Mouse (Mus musculus): ENCODE results near the gene Gba. TPM values are rescaled to one million over a fixed set of nuclear protein-coding genes. Genes with fewer than 3 reads are reported as not detected.

Gene Gba
- polyA plus RNA-seq (2017; shearing (Covaris generic)), result 145 TPM

DNA sequence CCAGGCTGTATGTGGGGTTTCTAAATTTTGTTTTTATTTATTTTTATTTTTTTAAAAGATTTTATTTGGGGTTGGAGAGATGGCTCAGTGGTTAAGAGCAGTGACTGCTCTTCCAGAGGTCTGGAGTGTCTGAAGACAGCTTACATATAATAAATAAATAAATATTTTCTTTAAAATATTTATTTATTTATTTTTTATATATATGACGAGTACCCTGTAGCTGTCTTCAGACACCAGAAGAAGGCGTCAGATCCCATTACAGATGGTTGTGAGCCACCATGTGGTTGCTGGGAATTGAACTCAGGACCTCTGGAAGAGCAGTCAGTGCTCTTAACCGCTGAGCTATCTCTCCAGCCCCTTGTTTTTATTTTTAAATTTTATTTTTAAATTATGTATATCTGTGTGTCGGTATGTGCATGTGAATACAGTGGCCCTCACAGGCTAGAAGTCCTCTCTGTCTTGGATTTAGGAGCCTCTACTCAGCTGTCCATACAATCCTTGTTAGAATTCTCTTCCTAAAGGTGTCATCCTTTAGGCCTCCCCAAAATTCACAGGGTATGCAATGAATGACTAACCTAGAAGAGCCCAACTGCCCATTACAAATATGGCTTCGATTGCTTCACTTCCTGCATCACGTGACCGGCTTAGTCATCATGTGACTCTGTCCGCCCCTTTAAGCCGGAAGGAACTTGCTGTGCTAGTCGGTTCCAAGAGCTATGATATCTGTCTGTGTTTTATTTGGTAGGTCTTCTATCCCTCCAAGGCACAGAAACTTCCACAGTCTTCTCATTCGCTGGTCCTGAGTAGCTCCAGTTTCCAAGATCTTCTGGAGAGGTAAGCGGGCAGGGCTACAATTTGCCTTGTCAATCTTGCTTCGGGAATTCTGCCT is at the start of gene Gba:
Gene Gba, plus strand, starts transcription at position 676 of the 889 bp plus-strand sequence.

DNA sequence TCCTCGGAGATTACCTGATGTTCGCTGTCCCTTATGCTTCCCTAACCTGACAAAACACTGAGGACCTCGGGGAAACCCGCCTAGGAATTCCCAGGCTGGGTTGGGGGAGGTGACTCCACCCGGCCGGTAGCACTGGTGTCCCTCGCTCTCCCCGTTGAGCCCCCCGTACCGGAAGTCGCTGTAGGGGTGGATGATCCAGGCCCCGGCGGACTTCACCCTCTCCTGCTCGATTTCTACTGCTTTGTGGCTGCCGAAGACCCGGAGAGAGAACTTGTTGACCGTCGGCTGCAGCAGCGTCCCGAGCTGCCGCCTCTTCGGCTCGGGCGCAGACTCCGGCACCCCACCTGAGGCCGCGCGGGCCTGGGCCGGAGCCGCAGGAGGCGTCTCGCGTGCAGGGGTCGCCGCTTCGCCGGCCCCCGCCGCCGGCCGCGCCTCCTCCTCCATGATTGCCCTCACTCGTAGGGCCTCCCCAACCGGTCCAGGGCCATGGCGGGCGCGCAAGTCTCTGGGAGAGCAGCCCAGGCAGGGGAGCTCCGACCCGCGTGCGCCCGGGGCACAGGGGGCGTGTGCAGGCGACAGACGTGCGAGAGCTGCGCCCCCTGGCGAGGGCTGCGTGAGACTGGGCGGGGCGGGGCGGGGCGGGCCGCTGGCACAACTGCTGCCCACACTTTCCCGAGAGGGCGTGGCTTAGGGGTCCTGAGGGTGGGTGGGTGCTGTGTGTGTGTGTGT is 42.9 kb upstream of the Gba start, which contains the start of gene Hcn3:
Gene Hcn3, minus strand, starts transcription at position 581 of the 729 bp plus-strand sequence.

DNA sequence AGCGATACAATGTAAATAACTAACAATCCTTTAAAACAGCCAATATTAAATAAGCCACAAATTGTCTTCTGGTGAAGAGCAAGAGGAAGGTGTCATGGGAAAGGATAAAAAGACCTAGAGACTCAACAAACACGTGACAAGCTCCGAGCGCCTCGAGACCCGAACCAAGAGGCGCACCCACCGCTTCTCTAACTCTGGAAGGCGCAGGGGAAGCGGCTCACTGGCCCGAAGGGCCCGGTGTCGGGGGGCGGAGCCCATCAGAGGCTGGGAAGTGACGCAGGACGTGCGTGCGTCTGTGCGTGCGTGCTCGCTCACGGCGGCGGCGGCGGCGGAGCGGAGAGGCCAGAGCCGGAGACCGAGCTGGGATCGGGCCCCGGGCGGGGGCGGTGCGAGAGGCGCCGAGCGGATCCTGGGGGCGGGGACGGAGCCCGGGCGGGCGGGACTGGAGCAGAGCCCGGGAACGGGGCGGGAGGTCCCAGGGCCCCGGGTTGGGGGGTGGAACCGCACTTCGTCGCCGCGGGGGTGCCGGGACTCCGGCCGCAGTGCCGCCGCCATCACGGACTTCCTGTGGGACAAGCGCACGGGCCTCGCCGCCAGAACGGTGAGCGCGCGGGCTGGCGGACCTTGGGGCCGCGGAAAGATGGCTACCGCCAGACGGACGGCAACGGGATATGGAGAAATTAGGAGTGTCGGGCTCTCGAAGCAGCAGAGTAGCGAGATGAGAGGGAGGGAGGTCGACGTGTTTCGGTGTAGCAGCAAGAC is 38.0 kb upstream of the Gba start, which contains the start of gene Clk2:
Gene Clk2, plus strand, starts transcription at position 290 of the 762 bp plus-strand sequence.

DNA sequence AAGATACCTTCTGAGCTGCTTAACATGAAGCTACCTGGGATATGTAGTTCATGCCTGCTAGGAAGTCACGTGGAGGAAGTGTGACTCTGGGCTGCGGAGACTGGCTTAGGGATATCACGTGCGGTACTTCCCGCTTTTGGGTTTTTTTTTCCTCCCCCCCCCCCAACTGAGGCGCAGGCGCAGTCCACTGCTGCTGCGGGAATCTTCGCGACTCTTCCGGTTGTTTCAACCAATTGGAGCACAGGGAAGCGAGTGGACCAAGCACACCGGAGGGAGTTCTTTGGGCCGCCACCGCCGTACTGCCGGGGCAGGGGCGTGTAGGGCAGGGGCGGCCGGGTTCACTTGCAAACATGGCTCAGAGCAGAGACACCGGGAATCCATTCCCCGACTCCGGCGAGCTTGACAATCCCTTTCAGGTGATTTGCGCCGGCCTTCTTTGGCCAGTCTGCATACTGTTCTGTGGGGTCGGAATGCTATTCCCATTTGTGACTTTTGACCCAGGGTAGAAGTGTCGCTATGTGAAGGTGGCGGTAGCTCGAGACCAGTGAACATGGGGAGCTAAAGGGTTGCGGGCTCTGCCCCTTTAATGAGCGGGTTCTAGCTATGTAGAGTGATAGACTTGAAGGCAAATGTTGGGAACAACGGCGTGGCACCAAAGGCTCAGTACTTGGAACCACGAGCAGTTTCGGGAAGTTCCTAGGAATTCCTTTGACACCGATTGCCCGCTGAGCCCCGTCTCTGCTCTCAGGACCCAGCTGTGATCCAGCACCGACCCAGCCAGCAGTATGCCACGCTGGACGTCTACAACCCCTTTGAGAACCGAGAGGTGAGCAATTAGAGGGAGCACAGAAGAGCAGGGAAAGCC is 25.3 kb upstream of the Gba start, which contains the start of gene Scamp3:
Gene Scamp3, plus strand, starts transcription at position 232 of the 865 bp plus-strand sequence.

DNA sequence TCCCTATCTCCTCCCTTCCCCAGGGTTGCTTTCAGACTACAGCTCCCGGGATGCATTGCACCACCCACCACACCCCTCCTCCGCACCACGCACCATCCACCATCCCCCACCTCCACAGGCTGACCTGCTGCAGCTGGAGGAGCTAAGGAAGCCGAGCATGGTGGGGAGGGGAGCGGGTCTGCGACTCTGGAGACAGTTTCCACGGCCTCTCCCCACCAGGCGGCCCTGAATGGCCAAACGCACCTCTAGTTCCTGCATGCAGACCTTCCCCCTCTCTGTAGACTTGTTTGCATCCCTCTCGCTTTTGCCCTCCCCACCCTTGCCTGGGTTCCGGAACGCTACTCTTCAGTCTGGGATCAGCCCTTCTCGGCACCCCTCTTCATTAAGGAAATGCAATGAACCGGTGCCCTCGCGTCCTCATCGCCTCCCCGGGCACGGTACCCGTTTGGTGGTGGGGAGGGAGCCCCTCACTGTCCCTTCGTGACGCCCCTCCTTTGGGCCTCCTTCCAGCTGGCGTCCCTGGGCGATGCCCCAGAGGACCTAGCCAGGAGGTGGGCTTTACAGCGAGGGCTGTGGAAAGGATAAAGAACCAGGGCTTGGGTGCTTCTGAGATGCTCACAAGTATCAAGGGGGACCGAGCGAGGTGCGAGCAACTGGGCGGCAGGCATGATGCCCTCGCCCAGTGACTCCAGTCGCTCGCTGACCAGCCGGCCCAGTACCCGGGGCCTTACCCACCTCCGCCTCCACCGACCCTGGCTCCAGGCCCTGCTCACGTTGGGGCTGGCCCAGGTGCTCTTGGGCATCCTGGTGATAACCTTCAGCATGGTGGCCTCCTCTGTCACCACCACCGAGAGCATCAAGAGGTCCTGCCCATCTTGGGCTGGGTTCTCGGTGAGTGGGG is 19.4 kb upstream of the Gba start, which contains the start of gene Fam189b:
Gene Fam189b, plus strand, starts transcription at position 86 of the 901 bp plus-strand sequence.

DNA sequence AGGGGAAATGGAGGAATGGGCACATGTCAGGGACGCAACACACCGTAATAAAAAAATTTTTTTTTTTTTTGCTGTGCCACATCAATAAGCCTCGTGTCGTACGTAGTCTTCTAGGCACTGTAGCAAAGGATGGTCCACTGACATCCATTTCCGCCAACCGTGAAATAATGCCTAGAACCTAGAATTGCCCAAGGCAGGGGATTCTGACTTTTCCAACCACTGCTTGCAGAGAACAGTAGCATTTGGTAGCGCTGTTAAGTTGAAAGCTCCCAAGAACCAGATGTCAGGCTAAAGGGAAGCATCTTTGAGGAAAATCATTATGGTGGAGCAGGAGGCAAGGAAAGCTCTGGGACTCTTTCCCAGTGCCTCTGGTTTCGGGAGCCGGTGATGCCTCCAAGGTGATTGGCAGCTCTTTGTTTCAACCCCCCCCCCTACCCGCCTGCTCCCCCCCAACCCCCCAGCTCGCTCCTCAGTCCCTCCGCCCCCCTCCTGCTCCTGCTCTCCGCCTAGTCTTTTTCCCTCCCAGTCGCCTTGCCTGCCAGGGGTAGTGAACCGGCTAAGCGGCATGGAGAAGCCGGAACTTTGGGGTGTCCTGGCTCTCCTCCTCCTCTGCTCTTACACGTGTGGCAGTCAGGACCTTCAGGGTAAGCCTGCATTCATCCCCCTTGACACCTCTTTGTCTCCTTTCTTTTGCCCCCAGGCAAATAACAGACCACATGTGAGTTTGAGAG is 12.1 kb downstream of the Gba start, which contains the start of gene Thbs3:
Gene Thbs3, plus strand, starts transcription at position 500 of the 731 bp plus-strand sequence.

DNA sequence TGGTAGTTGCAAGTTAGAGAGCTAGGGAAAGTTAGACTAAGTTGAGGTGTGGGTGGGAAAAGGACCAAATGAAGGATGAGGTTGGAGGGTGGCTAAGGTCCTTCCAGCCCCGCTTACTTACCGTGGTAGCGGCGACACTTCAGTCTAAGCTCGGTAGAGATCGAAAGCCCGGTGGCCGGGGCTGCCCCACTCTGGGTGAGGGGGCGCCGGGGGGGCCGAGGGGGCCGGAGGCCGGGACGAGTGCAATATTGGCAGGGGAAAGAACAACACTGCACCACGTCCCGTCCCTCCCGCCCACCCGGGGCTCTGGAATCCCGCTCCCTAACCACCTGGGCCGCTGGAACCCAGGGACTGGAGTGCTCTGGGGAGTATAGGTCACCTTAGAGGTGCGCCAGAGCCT is 24.2 kb downstream of the Gba start, which contains the start of gene Mtx1:
Gene Mtx1, minus strand, starts transcription at position 189 of the 400 bp plus-strand sequence.

DNA sequence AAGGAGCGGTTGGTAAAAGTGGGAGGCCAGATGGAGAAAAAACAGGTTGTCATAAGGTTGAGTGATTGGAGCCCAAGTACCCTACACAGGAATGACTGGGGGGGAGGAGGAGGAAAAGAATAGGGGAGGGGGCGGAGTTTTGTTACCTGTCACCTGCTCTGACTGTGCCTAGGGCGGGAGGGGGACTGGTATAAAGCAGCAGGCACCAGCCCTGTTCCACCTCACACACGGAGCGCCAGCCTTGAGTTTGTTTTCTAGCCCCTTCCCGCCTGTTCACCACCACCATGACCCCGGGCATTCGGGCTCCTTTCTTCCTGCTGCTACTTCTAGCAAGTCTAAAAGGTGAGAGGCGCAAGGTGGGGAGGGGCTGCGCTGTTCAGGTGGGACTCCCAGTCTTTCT is 26.1 kb downstream of the Gba start, which contains the start of gene Muc1:
Gene Muc1, plus strand, starts transcription at position 222 of the 400 bp plus-strand sequence.

DNA sequence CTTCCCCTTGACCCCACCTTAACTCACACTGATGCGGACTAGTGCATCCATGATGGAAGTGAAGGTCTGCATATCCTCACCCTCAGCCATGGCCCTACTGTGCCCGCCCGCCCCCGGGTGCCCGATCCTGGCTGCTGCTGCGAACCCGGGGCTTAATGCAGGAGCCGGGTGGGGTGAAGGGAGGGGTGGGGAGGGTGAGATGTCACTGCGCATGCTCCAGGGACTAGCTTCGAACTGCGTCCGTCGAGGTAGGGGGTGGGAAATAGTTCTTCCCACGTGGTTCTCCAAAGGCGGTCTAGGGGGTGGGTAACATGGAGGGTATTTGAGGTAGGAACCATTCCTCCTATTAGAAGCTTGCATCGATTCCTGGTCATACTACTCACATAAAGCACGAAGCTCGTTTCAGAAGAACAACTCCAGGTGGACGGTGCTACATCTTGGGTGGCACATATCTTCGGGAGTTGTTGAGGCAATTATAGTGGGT is 43.0 kb downstream of the Gba start, which contains the start of gene Krtcap2:
Gene Krtcap2, plus strand, starts transcription at position 279 of the 484 bp plus-strand sequence.

DNA sequence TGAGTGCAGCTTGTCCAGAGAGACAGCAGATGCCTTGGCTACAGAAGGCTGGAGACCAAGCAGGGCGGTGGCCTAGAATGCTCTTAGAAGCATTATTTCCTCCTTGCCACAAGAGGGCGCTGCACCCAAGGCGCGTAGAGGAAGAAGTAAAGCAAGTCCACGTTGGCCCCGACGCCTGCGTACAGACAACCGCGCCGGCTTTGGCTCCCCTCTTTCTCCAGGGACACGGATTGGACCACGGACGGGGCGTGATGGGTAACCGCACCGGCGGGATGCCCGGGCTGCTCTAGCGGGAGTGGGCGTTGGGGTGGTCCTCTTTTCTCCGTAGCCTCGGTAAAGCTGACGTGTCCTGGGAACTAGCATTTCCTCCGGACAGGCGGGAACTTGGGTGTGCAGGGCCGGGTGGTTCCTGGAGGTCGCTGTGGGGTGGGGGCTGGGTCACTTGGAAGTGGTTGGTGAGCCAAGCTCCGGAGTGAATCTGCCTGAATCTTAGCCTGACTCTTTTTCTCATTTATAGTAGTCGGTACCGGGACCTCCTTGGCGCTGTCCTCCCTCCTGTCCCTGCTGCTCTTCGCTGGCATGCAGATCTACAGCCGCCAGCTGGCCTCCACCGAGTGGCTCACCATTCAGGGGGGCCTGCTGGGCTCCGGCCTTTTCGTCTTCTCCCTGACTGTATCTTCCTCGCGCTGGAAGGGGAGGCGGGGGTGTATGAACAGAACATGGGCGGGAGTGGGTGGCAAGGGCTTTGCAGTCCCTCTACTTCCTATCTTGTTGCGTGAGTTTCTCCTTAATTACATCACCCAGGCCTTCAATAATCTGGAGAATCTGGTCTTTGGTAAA is 43.8 kb downstream of the Gba start, which contains the start of gene Trim46:
Gene Trim46, minus strand, starts transcription at position 49 of the 840 bp plus-strand sequence.

Other genes with a start within 250 kb of the Gba start
- 50.1 TPM for gene Rusc1, start 109.6 kb upstream of the Gba start, polyA plus RNA-seq (2017; shearing (Covaris generic))
- not detected for gene Gm43738, start 101.8 kb upstream of the Gba start, polyA plus RNA-seq (2017; shearing (Covaris generic))
- 83.7 TPM for gene Fdps, start 101.0 kb upstream of the Gba start, polyA plus RNA-seq (2017; shearing (Covaris generic))
- gene Pklr, start 66.8 kb upstream of the Gba start, polyA plus RNA-seq (2017; shearing (Covaris generic)), result not detected
- 0.77 TPM for gene Hcn3, start 42.7 kb upstream of the Gba start, polyA plus RNA-seq (2017; shearing (Covaris generic))
- 37.4 TPM for gene Clk2, start 38.1 kb upstream of the Gba start, polyA plus RNA-seq (2017; shearing (Covaris generic))
- 321 TPM for gene Scamp3, start 25.5 kb upstream of the Gba start, polyA plus RNA-seq (2017; shearing (Covaris generic))
- gene Fam189b, start 19.8 kb upstream of the Gba start, polyA plus RNA-seq (2017; shearing (Covaris generic)), result 277 TPM
- 1.9 TPM for gene Thbs3, start 12.3 kb downstream of the Gba start, polyA plus RNA-seq (2017; shearing (Covaris generic))
- gene Mtx1, start 24.2 kb downstream of the Gba start, polyA plus RNA-seq (2017; shearing (Covaris generic)), result 142 TPM
- 2.4 TPM for gene Muc1, start 26.1 kb downstream of the Gba start, polyA plus RNA-seq (2017; shearing (Covaris generic))
- gene Krtcap2, start 43.0 kb downstream of the Gba start, polyA plus RNA-seq (2017; shearing (Covaris generic)), result 262 TPM
- gene Trim46, start 43.4 kb downstream of the Gba start, polyA plus RNA-seq (2017; shearing (Covaris generic)), result 6.1 TPM
- gene Dpm3, start 56.4 kb downstream of the Gba start, polyA plus RNA-seq (2017; shearing (Covaris generic)), result 107 TPM
- gene Slc50a1, start 67.6 kb downstream of the Gba start, polyA plus RNA-seq (2017; shearing (Covaris generic)), result 284 TPM
- gene Efna1, start 78.2 kb downstream of the Gba start, polyA plus RNA-seq (2017; shearing (Covaris generic)), result not detected
- not detected for gene Efna3, start 120.0 kb downstream of the Gba start, polyA plus RNA-seq (2017; shearing (Covaris generic))
- gene Efna4, start 135.1 kb downstream of the Gba start, polyA plus RNA-seq (2017; shearing (Covaris generic)), result 0.84 TPM
- gene Adam15, start 147.1 kb downstream of the Gba start, polyA plus RNA-seq (2017; shearing (Covaris generic)), result 18.6 TPM
- gene Dcst2, start 159.0 kb downstream of the Gba start, polyA plus RNA-seq (2017; shearing (Covaris generic)), result 0.12 TPM
- gene Dcst1, start 162.3 kb downstream of the Gba start, polyA plus RNA-seq (2017; shearing (Covaris generic)), result 0.74 TPM
- gene Zbtb7b, start 191.8 kb downstream of the Gba start, polyA plus RNA-seq (2017; shearing (Covaris generic)), result 56.8 TPM
- gene Lenep, start 199.9 kb downstream of the Gba start, polyA plus RNA-seq (2017; shearing (Covaris generic)), result 1.2 TPM
- 68.8 TPM for gene Flad1, start 208.9 kb downstream of the Gba start, polyA plus RNA-seq (2017; shearing (Covaris generic))
- gene Cks1b, start 215.5 kb downstream of the Gba start, polyA plus RNA-seq (2017; shearing (Covaris generic)), result 31.7 TPM
- gene Shc1, start 215.5 kb downstream of the Gba start, polyA plus RNA-seq (2017; shearing (Covaris generic)), result 98.3 TPM
- gene Pygo2, start 227.3 kb downstream of the Gba start, polyA plus RNA-seq (2017; shearing (Covaris generic)), result 42.2 TPM
- 190 TPM for gene Pbxip1, start 233.8 kb downstream of the Gba start, polyA plus RNA-seq (2017; shearing (Covaris generic))